Mouse (Mus musculus) ES-E14 (cell line): ENCODE measurements around the gene Cox19. TPM values are rescaled to one million over a fixed set of nuclear protein-coding genes. Genes with fewer than 3 reads are reported as not detected.

ENCODE experiments used
- DNase-seq: peaks from one replicate; pipeline ENCODE4 v3.0.0-alpha.2; 2013; ENCODE audit warnings: low read depth, low spot score
- H3K27ac ChIP-seq: 2 replicates; pipeline ENCODE4 v1.5.1; 2012; ENCODE audit warnings: low read depth, mild to moderate bottlenecking, low read length, moderate library complexity, mixed read lengths; ENCODE audit not compliant: poor library complexity, insufficient read depth, severe bottlenecking
- H3K36me3 ChIP-seq: 2 replicates; pipeline ENCODE4 v1.6.1; 2012; ENCODE audit warnings: mild to moderate bottlenecking, low read length, moderate library complexity, mixed read lengths; ENCODE audit not compliant: control insufficient read depth, poor library complexity, insufficient read depth, severe bottlenecking
- H3K4me1 ChIP-seq, 2 experiments: fragments of 150-350 bp in 1 of 2; sonication (generic) in 1 of 2; 2 replicates each; pipeline ENCODE4 v1.6.1; 2012; ENCODE audit warnings: low read length in 2 of 2, mild to moderate bottlenecking in 1 of 2, mixed read lengths in 1 of 2; ENCODE audit not compliant: control insufficient read depth in 2 of 2, insufficient read depth in 2 of 2, poor library complexity in 1 of 2
- H3K4me3 ChIP-seq, 2 experiments: fragments of 150-350 bp in 1 of 2; sonication (generic) in 1 of 2; 2 replicates each; pipeline ENCODE4 v1.5.1; 2012; ENCODE audit warnings: low read length in 2 of 2, low read depth in 1 of 2, mild to moderate bottlenecking in 1 of 2, mixed read lengths in 1 of 2; ENCODE audit not compliant: insufficient read depth in 1 of 2, poor library complexity in 1 of 2, severe bottlenecking in 1 of 2
- H3K9ac ChIP-seq: 2 replicates; pipeline ENCODE4 v1.6.1; 2012; ENCODE audit warnings: low read depth, mild to moderate bottlenecking, low read length, mixed read lengths; ENCODE audit not compliant: poor library complexity, insufficient read depth, severe bottlenecking
- H3K9me3 ChIP-seq: fragments of 150-350 bp; sonication (generic); 2 replicates; pipeline ENCODE4 v1.6.1; 2012; ENCODE audit warnings: low read depth, mild to moderate bottlenecking, low read length; ENCODE audit not compliant: control insufficient read depth, insufficient read depth
- CHD2 ChIP-seq: IDR thresholded peaks from 2 replicates; pipeline ENCODE4 v1.6.1; 2014; ENCODE audit warnings: mild to moderate bottlenecking, low read depth, low read length, inconsistent platforms
- HCFC1 ChIP-seq: IDR thresholded peaks from 2 replicates; pipeline ENCODE4 v1.6.1; 2012; ENCODE audit warnings: low read length, inconsistent platforms, borderline replicate concordance; ENCODE audit not compliant: insufficient read depth
- MAFK ChIP-seq: IDR thresholded peaks from 2 replicates; pipeline ENCODE4 v1.6.1; 2014; ENCODE audit warnings: mild to moderate bottlenecking, low read depth, low read length, inconsistent platforms; ENCODE audit not compliant: insufficient read depth
- ZC3H11A ChIP-seq: IDR thresholded peaks from 2 replicates; pipeline ENCODE4 v1.6.1; 2012; ENCODE audit warnings: low read depth, mild to moderate bottlenecking, inconsistent platforms, low read length, borderline replicate concordance
- ZNF384 ChIP-seq: IDR thresholded peaks from 2 replicates; pipeline ENCODE4 v1.6.1; 2012; ENCODE audit warnings: low read depth, low read length, inconsistent platforms
- in situ Hi-C, 2 experiments: fragments of 600-800 bp; cut with MboI; formaldehyde crosslinking; loops; one replicate each; pipeline ENCODE4 v1.15.1; 2025; ENCODE audit warnings: low sequenced_read_pairs in 2 of 2, inconsistent platforms in 1 of 2; ENCODE audit not compliant: unreplicated experiment in 2 of 2
- total RNA-seq: library from RNA; depleted of rRNA; stranded (reverse); fragments of 300-350 nt; gene quantifications from 2 replicates; pipeline ENCODE4 v1.2.3, GENCODE M21; 2012

Cox19 gene
- total RNA-seq, 1 experiment = 26.6 TPM

DNA sequence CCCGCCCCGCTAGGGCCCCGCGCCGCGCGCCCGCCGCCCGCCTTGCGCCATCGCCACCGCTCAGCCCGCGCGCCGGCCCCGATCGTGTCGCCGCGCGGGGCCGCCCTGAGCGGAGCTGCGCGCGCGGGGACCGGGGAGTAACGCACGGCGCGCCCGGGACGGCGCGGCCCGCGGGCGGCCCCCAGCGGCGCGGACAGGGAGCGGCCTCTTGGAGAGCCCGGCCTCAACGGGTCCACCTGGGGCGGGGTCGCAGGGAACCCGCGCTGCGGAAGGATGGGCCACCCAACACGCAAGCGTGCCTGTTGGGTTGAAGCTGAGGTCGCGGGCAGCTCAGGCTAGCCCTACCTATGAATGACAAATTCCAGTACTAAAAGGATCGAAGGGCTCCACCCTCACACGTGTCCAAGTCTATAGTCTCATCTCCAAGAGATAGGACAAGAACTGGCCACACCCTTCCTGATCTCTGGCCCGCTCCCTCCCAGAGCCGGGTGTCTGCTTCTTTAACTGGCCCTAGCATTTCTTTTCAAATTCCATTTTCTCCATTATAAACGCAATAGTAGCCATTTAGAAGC is 25.7 kb downstream of the Cox19 start, which contains the start of gene Adap1:
Adap1 (minus strand) TSS at position 228 of the 572 bp plus-strand sequence.
- H3K36me3 ChIP-seq = no peaks in the 10 kb centered on the region
- TF ChIP-seq CHD2 (no peak), ZNF384 (no peak)
- H3K27ac ChIP-seq = peak within 1 kb of the TSS; percentile 64
- H3K4me3 ChIP-seq = peak within 1 kb of the TSS; percentile 80 to 92
- in situ Hi-C loops = no loop called here
- peak; percentile 81 for DNase-seq
- H3K9me3 ChIP-seq = no peaks in the 10 kb centered on the region
- H3K9ac ChIP-seq = peak within 1 kb of the TSS; percentile 85
- peaks cover 0 to 13% of the 10 kb centered on the region in 2 experiments; a peak in 1 of 4 replicates for H3K4me1 ChIP-seq

DNA sequence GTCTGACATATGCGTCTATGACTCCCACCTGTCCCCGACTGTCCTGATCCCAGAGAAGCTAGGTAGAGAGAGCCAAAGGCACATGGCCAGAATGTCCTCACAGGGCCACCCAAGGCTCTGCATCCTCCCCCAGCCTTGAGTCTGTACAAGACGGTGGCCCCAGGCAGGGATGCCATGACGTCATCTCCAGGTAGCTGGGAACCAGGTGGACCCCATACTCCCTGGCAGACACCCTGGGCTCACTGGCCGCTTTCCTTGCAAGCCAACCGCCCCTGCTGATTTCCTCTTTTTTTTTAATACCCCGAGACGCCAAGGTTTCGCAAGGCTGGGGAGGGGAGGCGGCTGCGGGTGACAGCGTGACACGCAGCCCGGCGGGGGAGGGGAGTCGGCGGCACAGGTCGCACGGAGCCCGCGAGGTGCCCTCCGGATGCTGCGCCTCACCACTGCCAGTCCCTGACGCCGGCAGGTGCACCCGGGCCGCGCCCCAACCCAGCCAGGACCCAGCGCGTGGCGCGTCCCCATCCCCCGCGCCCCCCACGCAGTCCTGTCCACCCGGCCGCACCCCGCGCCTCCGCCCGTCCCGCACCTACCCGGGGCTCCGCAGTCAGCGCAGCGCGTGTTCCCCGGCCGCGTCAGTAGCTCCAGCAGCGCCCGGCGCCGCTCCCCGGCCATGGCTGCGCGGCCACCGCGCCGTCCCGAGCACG is 26.4 kb downstream of the Cox19 start:
- TF ChIP-seq MAFK (no peak), ZC3H11A (no peak), CHD2 (no peak)
- Histone ChIP-seq H3K36me3 (no peaks in the 10 kb centered on the region), H3K4me1 (peaks cover 0 to 16% of the 10 kb centered on the region in 2 experiments; a peak in 1 of 4 replicates), H3K9me3 (no peaks in the 10 kb centered on the region), H3K27ac (peak overlapping the region; percentile 64), H3K4me3 (peak overlapping the region; percentile 80 to 92), H3K9ac (peak overlapping the region; percentile 85)
- no peak for DNase-seq
- in situ Hi-C loops = no loop called here

DNA sequence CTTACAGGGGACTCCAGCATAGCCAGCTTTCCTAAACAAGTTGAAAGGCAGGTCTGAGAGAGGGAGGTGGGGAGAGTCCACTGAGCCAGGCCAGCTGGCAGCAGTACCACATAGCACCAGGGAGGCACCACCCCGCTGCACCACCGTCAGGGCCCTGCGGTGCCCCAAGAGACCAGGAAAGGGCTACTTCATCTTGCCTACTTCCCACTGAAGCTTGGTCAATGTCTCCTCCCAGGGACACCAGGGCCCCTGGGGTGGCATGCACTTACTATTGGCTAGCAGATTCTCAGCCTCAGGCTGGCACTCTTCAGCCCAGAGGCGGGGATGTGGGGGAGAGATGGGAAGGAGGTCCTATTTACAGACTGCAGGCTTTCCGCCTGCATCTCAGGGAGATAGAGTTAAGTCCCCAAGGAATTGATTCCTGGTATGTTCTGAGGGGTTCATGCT is 27.1 kb downstream of the Cox19 start:
- DNase-seq = no peak
- peak overlapping the region; percentile 85; the same call in 1 of the 2 replicates for H3K9ac ChIP-seq

DNA sequence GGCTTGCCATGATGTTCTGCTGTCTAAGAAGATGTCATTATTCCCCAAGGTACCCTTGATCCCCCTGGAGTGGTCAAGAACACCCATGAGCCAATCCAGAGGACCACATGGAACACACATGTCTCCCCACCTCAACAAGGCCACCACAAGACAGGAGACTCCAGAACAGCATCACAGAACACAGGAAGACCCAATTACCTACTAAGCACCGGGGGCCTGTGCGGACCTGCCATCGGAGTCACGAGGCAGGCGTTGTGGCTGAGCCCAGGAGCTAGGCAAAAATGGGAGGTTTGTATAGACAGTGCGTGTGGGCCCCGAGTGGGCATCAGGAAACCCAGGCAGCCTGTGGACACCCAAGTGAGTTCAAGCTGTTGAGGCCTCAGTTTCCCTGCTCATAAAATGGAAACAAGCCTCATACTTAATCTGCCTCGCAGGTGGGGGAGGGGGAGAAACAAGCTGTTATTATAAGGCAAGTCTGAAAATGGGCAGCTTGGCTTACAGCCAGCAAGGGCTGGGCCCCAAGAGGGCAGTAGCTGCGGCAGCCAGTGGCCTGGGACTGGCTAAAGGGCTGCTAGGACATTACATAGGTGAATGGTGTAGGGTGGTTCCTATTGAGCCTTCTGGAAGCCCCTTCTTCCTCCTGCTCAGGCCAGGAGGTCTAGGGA is 27.8 kb downstream of the Cox19 start:
- no peak overlapping the region for H3K27ac ChIP-seq
- H3K4me1 ChIP-seq = peaks cover 0 to 18% of the 10 kb centered on the region in 2 experiments; a peak in 1 of 4 replicates
- DNase-seq = no peak
- H3K36me3 ChIP-seq = no peaks in the 10 kb centered on the region
- H3K4me3 ChIP-seq = no peak overlapping the region
- H3K9ac ChIP-seq = no peak overlapping the region
- no peaks in the 10 kb centered on the region for H3K9me3 ChIP-seq
- no peak for TF ChIP-seq CHD2
- TF ChIP-seq HCFC1 = no peak
- TF ChIP-seq MAFK = no peak
- TF ChIP-seq ZC3H11A = no peak
- TF ChIP-seq ZNF384 = no peak
- in situ Hi-C loops = no loop called here

More for the DNA sequence above, 27.1 kb downstream of the Cox19 start:
- TF ChIP-seq MAFK (no peak), ZC3H11A (no peak), CHD2 (no peak)
- H3K4me3 ChIP-seq = peak overlapping the region; percentile 80 to 92; a peak in 3 of 4 replicates
- H3K36me3 ChIP-seq = no peaks in the 10 kb centered on the region
- H3K4me1 ChIP-seq = peaks cover 0 to 16% of the 10 kb centered on the region in 2 experiments; a peak in 1 of 4 replicates
- no peaks in the 10 kb centered on the region for H3K9me3 ChIP-seq
- in situ Hi-C loops = no loop called here
- H3K27ac ChIP-seq = no peak overlapping the region
